Mouse (Mus musculus): ENCODE measurements around the gene Gan.
A peak's percentile ranks its signal among the peaks of the same experiment; 100 is the strongest.

Gene Gan

GRCm38 (mm10) chr8:117200803-117201202 is 42.9 kb downstream of the Gan start:
- DNase-seq (ENCODE audit: low read depth, low spot score) = no peak

GRCm38 (mm10) chr8:117201221-117202017 is 43.5 kb downstream of the Gan start:
- DNase-seq (ENCODE audit: low read depth, low spot score) = no peak

- DNase-seq (ENCODE audit: low read depth, low spot score) = no peak
These were observed 45.1 kb downstream of the Gan start for GRCm38 (mm10) chr8:117203085-117203484.

GRCm38 (mm10) chr8:117205884-117206283 is 47.9 kb downstream of the Gan start:
- DNase-seq (ENCODE audit: low read depth, low spot score) = no peak

- no peak for DNase-seq (ENCODE audit: low read depth, low spot score)
These were observed 48.7 kb downstream of the Gan start for GRCm38 (mm10) chr8:117206636-117207035.

GRCm38 (mm10) chr8:117209150-117209549 is 51.2 kb downstream of the Gan start:
- DNase-seq (ENCODE audit: low read depth, low spot score) = no peak

GRCm38 (mm10) chr8:117212100-117212499 is 54.2 kb downstream of the Gan start:
- DNase-seq (ENCODE audit: low read depth, low spot score) = no peak

GRCm38 (mm10) chr8:117217724-117218123 is 59.8 kb downstream of the Gan start:
- DNase-seq (ENCODE audit: low read depth, low spot score) = no peak

- no peak for DNase-seq (ENCODE audit: low read depth, low spot score)
These were observed 64.5 kb downstream of the Gan start for GRCm38 (mm10) chr8:117222396-117222795.

- peak; percentile 80 for DNase-seq (ENCODE audit: low read depth, low spot score)
These were observed 66.7 kb downstream of the Gan start for GRCm38 (mm10) chr8:117224630-117225029.

GRCm38 (mm10) chr8:117226306-117226705 is 68.4 kb downstream of the Gan start:
- no peak for DNase-seq (ENCODE audit: low read depth, low spot score)

GRCm38 (mm10) chr8:117227339-117227738 is 69.4 kb downstream of the Gan start:
- no peak for DNase-seq (ENCODE audit: low read depth, low spot score)

- no peak for DNase-seq (ENCODE audit: low read depth, low spot score)
These were observed 75.3 kb downstream of the Gan start for GRCm38 (mm10) chr8:117233199-117233598.

GRCm38 (mm10) chr8:117236531-117236930 is 78.6 kb downstream of the Gan start:
- no peak for DNase-seq (ENCODE audit: low read depth, low spot score)

- no peak for DNase-seq (ENCODE audit: low read depth, low spot score)
These were observed 82.4 kb downstream of the Gan start for GRCm38 (mm10) chr8:117240326-117240725.

- no peak for DNase-seq (ENCODE audit: low read depth, low spot score)
These were observed 83.0 kb downstream of the Gan start for GRCm38 (mm10) chr8:117240841-117241494.

- DNase-seq (ENCODE audit: low read depth, low spot score) = no peak
These were observed 83.9 kb downstream of the Gan start for GRCm38 (mm10) chr8:117241848-117242247.

GRCm38 (mm10) chr8:117242286-117242685 is 84.4 kb downstream of the Gan start:
- DNase-seq (ENCODE audit: low read depth, low spot score) = no peak

GRCm38 (mm10) chr8:117244601-117245000 is 86.7 kb downstream of the Gan start:
- no peak for DNase-seq (ENCODE audit: low read depth, low spot score)

- no peak for DNase-seq (ENCODE audit: low read depth, low spot score)
These were observed 90.4 kb downstream of the Gan start for GRCm38 (mm10) chr8:117248341-117248740.

- no peak for DNase-seq (ENCODE audit: low read depth, low spot score)
These were observed 93.2 kb downstream of the Gan start for GRCm38 (mm10) chr8:117251086-117251681.

- no peak for DNase-seq (ENCODE audit: low read depth, low spot score)
These were observed 94.7 kb downstream of the Gan start for GRCm38 (mm10) chr8:117252650-117253049.
